Mouse (Mus musculus): Measurements from ENCODE around the gene Zfp710.
A peak's percentile ranks its signal among the peaks of the same experiment; 100 is the strongest.
"Not testable (repeated sequence)": the region's sequence is repeated elsewhere in the genome, so short reads cannot be mapped to it uniquely, and the experiment has no call there.

The Zfp710 gene

GRCm38 (mm10) chr7:80024521-80025390 is at the start of gene Zfp710:
Zfp710 (plus strand) TSS chr7:80024814.
- DNase-seq (ENCODE audit: low spot score), result peak; percentile 77

GRCm38 (mm10) chr7:79975316-79975715 is 49.3 kb upstream of the Zfp710 start:
- no peak for DNase-seq (ENCODE audit: low spot score)

- DNase-seq (ENCODE audit: low spot score), result no peak
Measured at GRCm38 (mm10) chr7:79986717-79987116, 37.9 kb upstream of the Zfp710 start.

- DNase-seq (ENCODE audit: low spot score), result no peak
Measured at GRCm38 (mm10) chr7:79987745-79988144, 36.9 kb upstream of the Zfp710 start.

GRCm38 (mm10) chr7:79988466-79988865 is 36.1 kb upstream of the Zfp710 start:
- not testable (repeated sequence) for DNase-seq (ENCODE audit: low spot score)

- DNase-seq (ENCODE audit: low spot score), result peak; percentile 15
Measured at GRCm38 (mm10) chr7:79994476-79994875, 30.1 kb upstream of the Zfp710 start.

GRCm38 (mm10) chr7:79997761-79998160 is 26.9 kb upstream of the Zfp710 start:
- no peak for DNase-seq (ENCODE audit: low spot score)

- no peak for DNase-seq (ENCODE audit: low spot score)
Measured at GRCm38 (mm10) chr7:80002353-80003055, 22.1 kb upstream of the Zfp710 start.

GRCm38 (mm10) chr7:80004776-80005554 is 19.6 kb upstream of the Zfp710 start:
- DNase-seq (ENCODE audit: low spot score), result no peak

- no peak for DNase-seq (ENCODE audit: low spot score)
Measured at GRCm38 (mm10) chr7:80010680-80011079, 13.9 kb upstream of the Zfp710 start.

- no peak for DNase-seq (ENCODE audit: low spot score)
Measured at GRCm38 (mm10) chr7:80011470-80011869, 13.1 kb upstream of the Zfp710 start.

GRCm38 (mm10) chr7:80013884-80014550 is 10.6 kb upstream of the Zfp710 start:
- no peak for DNase-seq (ENCODE audit: low spot score)

- no peak for DNase-seq (ENCODE audit: low spot score)
Measured at GRCm38 (mm10) chr7:80014826-80015755, 9.5 kb upstream of the Zfp710 start.

GRCm38 (mm10) chr7:80018506-80019452 is 5.8 kb upstream of the Zfp710 start:
- no peak for DNase-seq (ENCODE audit: low spot score)

GRCm38 (mm10) chr7:80023621-80024435 is 786 bp upstream of the Zfp710 start:
- no peak for DNase-seq (ENCODE audit: low spot score)

- DNase-seq (ENCODE audit: low spot score), result no peak
Measured at GRCm38 (mm10) chr7:80025391-80026117, 940 bp downstream of the Zfp710 start.

GRCm38 (mm10) chr7:80026118-80026989 is 1.7 kb downstream of the Zfp710 start:
- peak; percentile 49 for DNase-seq (ENCODE audit: low spot score)

Measured in ovary, postnatal 10 days (tissue).